20 mouse cellular contexts compared by ENCODE assay signal in genomic region chr7:101852846-101853245, GRCm38 (mm10). TPM values are rescaled to one million over a fixed set of nuclear protein-coding genes. Genes with fewer than 3 reads are reported as not detected.
"Had no signal": no experiment of that assay in that cellular context is flagged by ENCODE, and none has a peak within 500 bp of the region (broad histone marks: within the 10 kb centered on the region; RNA-seq: fewer than 3 reads in every experiment).

No protein-coding gene starts in this region.

- H3K36me3 ChIP-seq: intestine, embryonic 15.5 days; lung, embryonic 15.5 days; midbrain, embryonic 12.5 days; neural tube, embryonic 13.5 days had no signal

- ATAC-seq: intestine, embryonic 15.5 days; midbrain, embryonic 16.5 days had no signal

- H3K27me3 ChIP-seq: intestine, embryonic 15.5 days; lung, embryonic 15.5 days; midbrain, embryonic 12.5 days; neural tube, embryonic 13.5 days had no signal

- H3K9me3 ChIP-seq: intestine, embryonic 15.5 days; lung, embryonic 15.5 days; midbrain, embryonic 12.5 days; neural tube, embryonic 13.5 days had no signal

- H3K4me1 ChIP-seq: intestine, embryonic 15.5 days; lung, embryonic 15.5 days; midbrain, embryonic 12.5 days; neural tube, embryonic 13.5 days had no signal

- H3K4me2 ChIP-seq: intestine, embryonic 15.5 days; liver, embryonic 11.5 days; lung, embryonic 15.5 days; midbrain, embryonic 12.5 days; neural tube, embryonic 13.5 days had no signal

- H3K9ac ChIP-seq: intestine, embryonic 15.5 days; liver, embryonic 14.5 days; lung, embryonic 15.5 days; midbrain, embryonic 12.5 days; neural tube, embryonic 13.5 days had no signal

- DNase-seq: layer of hippocampus, postnatal 36 days; lung, adult 18-20 months; lung, postnatal 10 days; lung, postnatal 36 days; retina, postnatal 1 day; right cerebral cortex, postnatal 25 days; thymus, adult 18-20 months; thymus, postnatal 14 days; thymus, postnatal 4 days had no signal

- H3K27ac ChIP-seq: intestine, embryonic 15.5 days; kidney, postnatal 0 days; left cerebral cortex, adult 2 months; liver, embryonic 14.5 days; lung, embryonic 15.5 days; midbrain, embryonic 12.5 days; neural tube, embryonic 13.5 days had no signal

- H3K4me3 ChIP-seq: intestine, embryonic 15.5 days; left cerebral cortex, adult 2 months; lung, embryonic 15.5 days; midbrain, embryonic 12.5 days; myocyte; neural tube, embryonic 13.5 days had no signal

RNA-seq across cellular contexts. Expression of gene Folr2, which starts 4.1 kb away (rescaled TPM):
- polyA plus RNA-seq: myocyte had no signal

RNA-seq across cellular contexts. Expression of gene Folr1, which starts 17.7 kb away (rescaled TPM):
- polyA plus RNA-seq: limb, embryonic 11.5 days had no signal

RNA-seq across cellular contexts. Expression of gene Phox2a, which starts 34.7 kb away (rescaled TPM):
- polyA plus RNA-seq: limb, embryonic 11.5 days; liver, embryonic 14.5 days had no signal
